Mouse (Mus musculus) CD4-positive, CD25-positive, alpha-beta regulatory T cell, adult 2 months (primary cell): Measurements from ENCODE around the gene Pde2a.

Experiments used
- DNase-seq: peaks from one replicate; pipeline ENCODE4 v3.0.0-alpha.2; 2012; ENCODE audit warnings: low read depth, low spot score

Pde2a gene

GRCm38 (mm10) chr7:101403831-101404230, 17.7 kb upstream of the Pde2a start:
- DNase-seq: no peak

GRCm38 (mm10) chr7:101410267-101410936, 11.1 kb upstream of the Pde2a start, which contains the start of gene Gm45837:
TSS of gene Gm45837 (plus strand) at chr7:101410886.
- no peak for DNase-seq

GRCm38 (mm10) chr7:101412796-101413195, 8.7 kb upstream of the Pde2a start:
- peak; percentile 91 for DNase-seq

GRCm38 (mm10) chr7:101414209-101414608, 7.3 kb upstream of the Pde2a start:
- peak; percentile 49 for DNase-seq

GRCm38 (mm10) chr7:101414661-101415511, 6.6 kb upstream of the Pde2a start:
- no peak for DNase-seq

- DNase-seq: no peak
Measured at GRCm38 (mm10) chr7:101415512-101416100, 5.9 kb upstream of the Pde2a start.

GRCm38 (mm10) chr7:101416391-101416790, 5.1 kb upstream of the Pde2a start:
- DNase-seq: no peak

- peak; percentile 57 for DNase-seq
Measured at GRCm38 (mm10) chr7:101419013-101419770, 2.3 kb upstream of the Pde2a start.

- DNase-seq: peak; percentile 32
Measured at GRCm38 (mm10) chr7:101422069-101422468, 578 bp downstream of the Pde2a start.

GRCm38 (mm10) chr7:101422646-101423045, 1.2 kb downstream of the Pde2a start:
- DNase-seq: peak; percentile 44

- no peak for DNase-seq
Measured at GRCm38 (mm10) chr7:101423970-101424369, 2.5 kb downstream of the Pde2a start.

GRCm38 (mm10) chr7:101426692-101427091, 5.2 kb downstream of the Pde2a start:
- DNase-seq: no peak

- peak; percentile 75 for DNase-seq
Measured at GRCm38 (mm10) chr7:101427736-101428135, 6.2 kb downstream of the Pde2a start.

- DNase-seq: no peak
Measured at GRCm38 (mm10) chr7:101435038-101435437, 13.5 kb downstream of the Pde2a start.

- DNase-seq: peak; percentile 44
Measured at GRCm38 (mm10) chr7:101437876-101438275, 16.4 kb downstream of the Pde2a start.

- no peak for DNase-seq
Measured at GRCm38 (mm10) chr7:101443093-101443492, 21.6 kb downstream of the Pde2a start.

- DNase-seq: no peak
Measured at GRCm38 (mm10) chr7:101444211-101444610, 22.7 kb downstream of the Pde2a start.

GRCm38 (mm10) chr7:101449855-101450254, 28.4 kb downstream of the Pde2a start:
- DNase-seq: no peak

- DNase-seq: peak; percentile 92
Measured at GRCm38 (mm10) chr7:101450422-101451401, 29.2 kb downstream of the Pde2a start.

- DNase-seq: no peak
Measured at GRCm38 (mm10) chr7:101452669-101453068, 31.2 kb downstream of the Pde2a start.
